Mouse (Mus musculus) left cerebral cortex, adult 8-10 months (tissue): ENCODE results near the gene Rasl11a. TPM values are rescaled to one million over a fixed set of nuclear protein-coding genes. Genes with fewer than 3 reads are reported as not detected.
A peak's percentile ranks its signal among the peaks of the same experiment; 100 is the strongest.
"Not testable (repeated sequence)": the region's sequence is repeated elsewhere in the genome, so short reads cannot be mapped to it uniquely, and the experiment has no call there.

ENCODE experiments used
- DNase-seq, 2 experiments: peaks; one replicate each; pipeline ENCODE4 v3.0.0; 2022; ENCODE audit warnings: low spot score in 2 of 2
- total RNA-seq, 4 experiments: library from RNA; stranded (reverse); gene quantifications; 2 replicates each; pipeline ENCODE4 v1.2.4; 2022

Gene Rasl11a
- total RNA-seq, 4 experiments from 2014 or later = 3.2 to 5.9 (median 4.9) TPM

DNA sequence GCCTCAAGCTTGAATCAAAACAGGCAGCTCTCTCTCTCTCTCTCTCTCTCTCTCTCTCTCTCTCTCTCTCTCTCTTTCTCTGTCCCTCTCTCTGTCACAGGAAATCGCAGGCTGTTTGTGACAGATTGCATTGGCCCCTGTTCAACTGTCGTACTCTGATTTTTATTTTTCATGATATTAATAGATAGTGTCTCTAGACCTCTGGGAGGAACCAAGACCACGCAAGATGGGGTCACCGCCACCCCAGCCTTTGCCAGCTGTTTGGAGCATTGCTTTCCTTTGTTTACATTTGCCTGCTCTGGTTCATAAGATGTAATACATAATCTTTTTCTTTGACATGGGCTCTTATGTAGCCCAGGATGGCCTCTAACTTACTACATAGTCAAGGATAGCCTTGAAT lies 2.9 kb upstream of the Rasl11a start:
- DNase-seq = no peak

DNA sequence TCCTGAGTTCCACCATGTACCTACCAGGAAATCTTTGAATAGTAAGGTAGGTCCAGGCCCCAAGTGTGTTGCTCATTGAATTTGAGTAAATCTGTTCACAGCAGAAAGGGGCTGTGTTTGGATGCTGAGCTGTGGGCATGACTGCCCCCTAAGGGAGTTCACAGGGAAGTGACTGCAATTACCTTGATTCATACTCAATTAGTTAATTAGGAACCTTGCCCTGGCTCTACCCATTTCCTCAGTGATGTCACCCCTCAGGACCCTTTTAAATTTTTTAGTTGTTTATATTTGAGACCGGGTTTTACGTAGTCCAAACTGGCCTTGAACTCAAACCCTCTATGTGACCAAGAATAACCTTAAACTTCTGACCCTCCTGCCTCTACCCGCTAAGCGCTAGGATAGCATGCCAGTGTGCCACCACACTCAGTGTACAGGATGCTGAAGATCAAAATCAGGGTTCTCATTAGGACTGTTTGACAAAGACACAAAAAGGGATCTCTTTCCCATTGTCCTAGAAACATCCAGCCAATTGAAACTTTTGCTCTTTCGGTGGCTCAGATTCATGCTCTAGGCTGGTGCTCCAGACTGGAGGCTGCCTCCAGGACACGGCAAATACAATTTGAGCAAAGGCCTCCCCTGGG lies 450 bp upstream of the Rasl11a start:
- DNase-seq = no peak

DNA sequence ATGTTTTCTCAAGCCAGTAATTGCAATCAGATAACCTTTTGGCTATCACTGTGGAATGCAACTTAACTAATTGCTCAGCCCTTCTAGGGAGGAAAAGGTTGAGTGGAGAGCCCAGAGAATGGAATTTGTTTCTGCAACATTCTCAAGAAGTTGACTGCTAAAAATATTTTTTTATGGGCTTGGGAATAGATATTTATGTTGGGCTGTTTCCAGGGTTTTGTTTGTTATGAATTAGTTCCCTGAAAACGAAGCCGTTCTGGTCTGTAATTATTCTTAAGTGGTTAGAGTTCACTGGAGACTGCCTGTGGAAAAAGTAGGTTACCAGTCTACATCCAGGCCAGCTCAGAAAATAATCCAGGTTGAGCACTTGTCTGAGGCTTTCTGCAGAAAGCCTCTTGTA lies 1.6 kb downstream of the Rasl11a start:
- DNase-seq = no peak

DNA sequence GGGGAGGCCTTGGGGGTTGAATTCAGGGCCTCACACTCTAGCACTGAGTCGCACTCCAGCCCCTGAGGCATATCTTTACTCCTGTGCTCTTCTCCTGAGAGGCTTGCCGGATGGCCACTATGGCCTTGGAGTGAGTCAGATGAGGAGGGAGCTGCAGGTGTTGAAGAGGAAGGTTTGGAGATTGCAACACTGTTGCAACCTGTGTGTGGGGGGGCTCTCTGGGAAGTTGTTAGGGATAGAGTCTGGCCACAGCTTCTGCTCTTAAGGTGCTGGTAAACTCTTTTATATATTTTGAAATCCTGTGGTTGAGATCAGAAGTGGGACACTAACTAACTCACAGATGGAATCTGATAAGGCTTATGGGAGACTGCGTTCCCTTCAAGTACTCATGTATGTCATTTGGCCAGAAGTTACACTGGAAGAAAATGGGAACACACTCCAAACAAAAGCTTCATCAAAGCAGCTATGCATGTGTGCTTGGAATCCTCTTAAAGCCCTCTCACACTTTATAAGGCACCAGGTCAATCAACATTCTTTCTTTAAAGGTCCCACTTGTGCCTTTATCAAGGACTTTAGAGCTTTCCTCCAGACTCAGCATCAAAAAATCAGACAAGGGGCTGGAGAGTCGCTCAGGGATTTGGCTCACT lies 4.2 kb downstream of the Rasl11a start:
- DNase-seq = no peak

DNA sequence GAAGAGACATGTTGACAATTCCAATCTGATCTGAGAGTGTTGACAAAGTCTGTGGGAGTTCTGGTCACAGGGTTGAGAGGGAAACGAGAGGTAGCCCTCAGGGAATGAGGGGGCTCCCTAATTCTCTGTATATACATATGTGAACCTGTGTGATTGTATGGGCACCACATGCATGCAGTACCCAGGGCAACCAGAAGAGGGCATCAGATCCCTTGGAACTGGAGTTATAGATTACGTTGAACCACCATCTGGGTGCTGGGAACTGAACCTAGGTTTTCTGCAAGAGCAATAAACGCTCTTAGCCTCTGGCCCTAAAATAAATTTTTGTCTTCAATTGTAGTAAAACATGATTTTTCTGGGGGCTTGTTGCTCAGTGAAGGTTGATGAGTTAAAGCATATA lies 11.2 kb downstream of the Rasl11a start:
- DNase-seq = no peak

DNA sequence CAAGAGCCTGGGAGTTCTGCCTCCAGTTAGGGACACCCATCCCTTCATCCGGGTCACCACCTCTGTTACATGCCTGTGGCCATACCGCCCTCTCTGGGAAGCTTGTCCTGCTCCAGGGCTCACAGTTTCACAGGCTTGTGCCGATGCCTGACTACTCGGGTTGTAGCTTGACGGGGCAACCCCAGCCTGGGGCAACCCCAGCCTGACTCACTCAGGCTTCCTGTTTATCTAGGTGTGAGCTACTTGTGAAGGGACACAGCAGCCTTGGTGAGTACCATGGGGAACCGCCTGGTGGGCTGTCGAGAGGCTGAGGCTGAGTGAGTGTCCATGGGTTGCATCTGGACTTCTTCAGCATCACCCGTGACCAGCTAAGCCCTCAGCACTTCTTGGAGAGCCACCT lies 12.7 kb downstream of the Rasl11a start:
- DNase-seq = no peak

DNA sequence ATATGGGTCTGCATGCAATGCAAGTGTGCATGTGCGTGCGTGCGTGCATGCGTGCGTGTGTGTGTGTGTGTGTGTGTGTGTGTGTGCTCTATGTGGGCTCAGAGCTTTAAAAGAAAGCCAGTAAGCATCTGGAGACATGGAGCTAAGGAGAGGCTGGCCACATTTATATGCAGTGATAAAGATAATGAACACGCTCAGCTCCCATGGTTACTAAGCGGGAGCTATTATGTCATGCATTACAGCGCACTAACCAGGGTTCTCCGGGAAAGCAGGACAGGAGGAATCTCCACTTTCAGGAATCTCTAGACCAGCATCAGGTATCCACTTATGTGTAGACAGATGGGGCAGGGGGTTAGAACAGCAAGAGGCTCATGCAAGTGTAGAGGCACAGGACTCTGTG lies 13.9 kb downstream of the Rasl11a start:
- no peak for DNase-seq

DNA sequence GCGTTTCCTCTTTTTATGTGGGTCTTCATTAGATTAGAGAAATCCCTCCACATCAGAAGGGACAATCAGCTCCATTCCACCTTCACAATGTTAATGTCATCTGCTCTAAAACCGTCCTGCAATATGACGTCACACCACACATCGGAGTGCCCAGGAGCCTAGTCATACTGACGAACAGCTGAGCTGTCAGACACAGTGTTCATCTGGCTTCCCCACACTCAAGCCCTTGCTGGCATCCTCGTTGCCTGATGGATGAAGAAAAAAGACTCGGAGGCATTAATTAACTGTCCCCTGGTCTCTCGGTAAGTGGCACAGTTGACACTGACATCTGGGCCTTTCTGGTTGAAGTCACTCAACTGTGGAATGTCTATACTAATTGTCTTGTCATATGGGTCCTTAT lies 14.4 kb downstream of the Rasl11a start:
- no peak for DNase-seq

DNA sequence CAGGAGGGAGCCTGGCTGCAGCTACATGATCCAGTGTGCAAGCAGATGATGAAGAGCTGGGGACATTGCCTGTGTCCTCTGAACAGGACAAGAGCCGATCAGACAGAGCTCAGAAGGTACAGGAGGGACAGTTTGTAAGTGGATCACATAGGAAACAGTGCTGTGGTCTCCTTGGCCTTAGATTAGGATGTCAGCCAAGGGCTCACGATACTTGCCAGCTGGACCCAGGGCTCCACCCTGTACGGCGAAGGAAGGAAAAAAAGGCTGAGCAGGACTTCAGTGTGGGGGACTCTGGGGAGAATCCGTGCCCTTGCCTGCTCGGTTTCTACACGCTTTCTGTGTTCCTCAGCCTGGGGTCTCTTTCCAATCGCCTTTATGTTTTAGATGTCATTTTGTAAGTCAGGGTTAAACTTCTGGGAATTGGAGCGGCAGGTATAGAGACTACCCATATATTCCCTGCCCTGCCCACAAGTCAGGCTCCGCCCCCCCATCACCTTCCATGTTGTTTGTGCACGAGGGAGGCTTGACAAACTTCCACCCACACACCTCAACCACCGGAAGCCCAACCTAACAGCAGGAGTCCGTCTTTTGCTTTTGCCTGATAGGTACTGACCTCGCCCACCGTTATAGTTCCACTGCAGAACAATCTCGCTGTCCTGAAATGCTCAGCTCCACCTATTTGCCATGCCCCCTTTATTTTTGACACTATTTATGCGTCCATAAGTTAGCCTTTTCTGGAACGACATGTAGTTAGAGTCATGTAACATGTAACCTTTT lies 15.5 kb downstream of the Rasl11a start:
- no peak for DNase-seq

DNA sequence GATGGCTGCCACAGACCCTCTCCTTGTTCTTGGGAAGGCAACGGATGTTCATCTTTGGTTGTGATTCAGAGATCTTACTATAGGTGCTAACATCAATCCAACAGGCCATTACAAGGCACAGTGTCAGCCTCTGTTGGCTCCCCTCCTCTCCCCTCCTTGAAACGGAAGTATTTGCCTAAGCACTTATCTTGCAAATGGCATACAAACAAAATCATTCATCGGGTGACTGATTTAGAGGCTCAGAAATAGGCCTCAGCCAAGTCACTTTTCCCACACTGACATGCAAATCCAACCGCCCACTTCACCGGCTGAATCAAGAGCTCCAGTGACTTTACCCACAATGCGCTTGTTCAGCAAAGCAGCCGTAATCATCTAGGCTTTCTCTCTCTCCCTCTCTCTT lies 16.7 kb downstream of the Rasl11a start:
- peak in 1 of 2 experiments; percentile 74 for DNase-seq

DNA sequence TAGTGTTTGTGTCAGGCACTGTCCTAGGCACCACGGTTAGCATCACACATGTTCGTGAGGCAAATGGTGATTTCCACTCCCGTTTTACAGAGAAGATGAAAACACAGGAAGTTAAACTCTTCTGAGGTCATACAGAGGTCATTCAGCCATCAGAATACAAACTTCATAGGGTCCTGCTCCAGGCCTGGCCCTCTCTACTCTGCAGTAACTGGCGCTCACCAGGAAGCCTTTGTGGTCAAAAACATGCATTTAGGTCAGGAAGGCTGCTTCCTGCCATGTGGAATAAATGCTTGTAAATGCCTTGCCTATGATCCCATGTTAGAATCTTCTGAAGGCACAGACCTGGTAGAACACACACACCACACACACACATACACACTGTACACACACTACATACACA lies 20.6 kb downstream of the Rasl11a start:
- DNase-seq = no peak

DNA sequence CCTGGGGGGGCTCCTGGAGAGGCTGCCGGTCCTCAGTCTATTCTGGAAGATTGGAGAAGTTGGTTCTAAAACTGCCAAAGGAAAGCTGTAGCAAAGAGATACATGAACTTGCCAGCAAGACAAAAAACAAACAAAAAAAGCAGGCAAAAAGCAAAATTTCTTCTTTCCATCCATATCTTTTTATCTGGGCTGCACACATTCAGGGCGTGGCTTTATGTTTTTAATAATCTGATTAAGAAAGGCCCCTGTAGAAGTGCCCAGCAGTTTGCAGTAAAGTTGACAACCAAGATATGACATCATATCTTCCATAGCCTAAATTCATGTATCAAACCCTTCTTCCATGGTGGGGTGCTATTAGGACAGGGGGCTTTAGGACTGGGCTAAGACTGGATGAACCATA lies 21.4 kb downstream of the Rasl11a start:
- DNase-seq = no peak

DNA sequence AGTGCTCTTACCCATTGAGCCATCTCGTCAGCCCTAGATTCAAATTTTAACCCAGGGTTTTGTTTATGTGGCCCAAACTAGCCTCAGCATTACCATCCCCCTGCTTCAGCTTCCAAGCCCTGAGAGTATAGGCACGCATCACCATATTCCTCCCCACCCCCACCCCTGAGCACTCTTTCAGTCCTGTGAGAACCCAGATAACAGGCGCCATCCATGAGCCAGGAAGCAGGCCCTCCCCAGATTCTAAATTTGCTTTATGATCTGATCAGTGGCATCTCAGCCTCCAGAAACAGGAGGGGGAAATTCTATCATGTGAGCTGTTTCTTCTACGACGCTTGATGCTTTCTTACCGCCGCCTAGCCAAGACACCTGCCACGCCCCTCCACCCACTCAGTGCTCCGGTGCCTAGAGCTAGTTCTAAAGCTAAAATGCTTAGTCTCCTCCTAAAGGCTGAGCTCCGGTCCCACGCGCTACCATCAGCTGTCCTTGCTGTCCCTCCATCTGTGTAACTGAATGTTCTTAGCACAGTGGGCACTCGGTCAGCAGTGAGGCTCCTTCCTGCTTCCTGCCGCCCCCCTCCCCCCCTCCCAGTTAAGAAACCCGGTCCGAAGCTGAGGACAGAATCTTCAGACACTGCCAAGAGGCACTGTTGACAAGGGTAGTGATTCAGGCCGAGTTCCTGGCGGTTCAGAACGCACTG lies 22.5 kb downstream of the Rasl11a start:
- DNase-seq = peak; percentile 63 to 92

DNA sequence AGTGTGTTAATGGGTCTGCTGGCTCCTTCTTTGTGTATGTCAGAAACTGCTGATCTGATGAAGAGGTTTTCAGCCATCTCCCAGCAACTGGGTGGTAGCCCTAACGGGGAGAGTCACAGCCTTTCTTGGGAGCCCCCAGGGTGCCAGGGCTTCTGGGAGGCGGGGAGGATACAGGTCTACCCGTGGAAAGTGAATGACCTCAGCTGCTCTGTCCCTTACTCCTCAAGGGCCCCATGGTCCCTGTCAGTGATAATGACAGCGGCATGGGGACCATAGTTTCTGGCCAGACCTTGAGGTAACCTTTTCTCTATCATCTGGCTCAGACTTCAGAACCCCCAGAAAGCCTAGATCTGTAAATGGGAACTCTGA lies 23.1 kb downstream of the Rasl11a start:
- no peak for DNase-seq

DNA sequence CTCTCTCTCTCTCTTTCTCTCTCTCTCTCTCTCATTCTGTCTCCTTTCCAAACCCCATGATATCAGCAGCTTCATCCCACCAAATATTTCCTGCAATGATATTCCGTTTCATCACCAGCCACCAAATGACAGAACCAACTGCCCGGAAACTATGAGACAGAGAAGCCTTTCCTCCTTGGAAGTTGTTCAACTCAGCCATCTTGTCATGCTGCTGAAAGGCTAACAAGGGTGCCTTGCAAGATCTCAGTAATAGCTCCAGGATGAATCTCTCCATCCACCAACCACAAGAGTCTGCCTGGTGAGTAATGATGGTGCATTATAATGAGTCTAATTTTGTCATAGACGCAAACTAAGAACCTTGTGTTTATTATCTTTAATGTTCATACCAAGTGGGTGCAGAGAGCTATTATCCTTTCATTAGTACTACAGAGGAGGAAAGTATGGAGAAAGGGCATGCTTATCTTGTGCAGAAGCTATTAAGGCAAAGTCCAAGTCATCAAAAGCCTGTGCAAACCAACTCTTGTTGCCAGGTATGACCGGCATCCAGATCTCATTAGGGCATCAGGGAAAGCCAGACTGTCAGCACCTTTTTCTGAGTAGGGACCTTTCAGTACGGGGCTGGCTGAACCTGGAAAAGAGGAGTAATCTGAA lies 28.2 kb downstream of the Rasl11a start:
- DNase-seq = no peak

DNA sequence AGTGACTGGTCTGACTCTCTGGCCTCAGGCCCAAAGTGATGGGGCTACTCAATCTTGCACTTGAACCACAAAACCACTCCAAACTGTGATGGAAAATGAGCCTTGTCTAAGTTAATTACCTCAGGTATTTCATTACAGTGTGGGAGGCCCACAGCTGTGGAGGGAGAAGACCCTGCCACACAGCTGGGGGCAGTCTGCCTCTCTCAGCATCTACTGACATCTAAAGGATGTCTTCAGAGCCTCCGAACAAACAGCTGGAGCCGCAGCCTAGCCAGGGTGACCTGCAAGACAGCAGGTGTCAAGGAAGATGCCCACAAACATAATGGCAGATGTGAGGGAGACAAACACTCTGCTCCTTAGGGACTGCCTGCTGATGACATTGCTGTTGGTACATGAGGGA lies 31.2 kb downstream of the Rasl11a start:
- no peak for DNase-seq

DNA sequence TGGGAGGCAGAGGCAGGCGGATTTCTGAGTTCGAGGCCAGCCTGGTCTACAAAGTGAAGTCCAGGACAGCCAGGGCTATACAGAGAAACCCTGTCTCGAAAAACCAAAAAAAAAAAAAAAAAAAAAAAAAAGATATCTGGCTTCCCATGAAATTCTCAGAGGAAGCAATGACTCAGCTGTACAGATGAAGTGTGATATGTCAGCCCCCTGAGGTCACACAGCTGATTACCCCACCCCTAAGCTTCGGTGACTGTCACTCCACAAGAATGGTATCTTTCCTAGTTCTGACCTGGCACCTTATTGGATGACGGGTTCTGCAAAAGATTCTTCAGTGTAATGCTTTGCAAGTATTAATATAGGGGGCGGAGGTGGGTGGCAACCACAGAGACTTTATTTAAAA lies 33.0 kb downstream of the Rasl11a start:
- DNase-seq = not testable (repeated sequence)

DNA sequence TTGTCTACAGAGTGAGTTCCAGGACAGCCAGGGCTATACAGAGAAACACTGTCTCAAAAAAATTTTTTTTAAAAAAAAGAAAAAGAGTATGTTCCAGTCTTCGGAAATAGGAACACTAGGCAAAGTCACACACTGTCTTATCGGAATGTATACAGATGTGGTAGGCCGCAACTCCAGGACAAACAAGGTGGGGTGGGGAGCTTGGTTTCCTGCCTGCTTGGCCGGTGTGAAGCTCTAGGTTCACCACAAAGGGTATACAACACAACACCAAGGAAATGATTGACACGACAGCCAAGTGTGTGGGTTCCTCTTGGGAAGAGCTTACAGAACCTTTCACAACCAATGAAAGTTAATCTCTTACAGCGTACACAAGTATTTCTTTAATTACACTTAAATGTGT lies 37.4 kb downstream of the Rasl11a start:
- no peak for DNase-seq

DNA sequence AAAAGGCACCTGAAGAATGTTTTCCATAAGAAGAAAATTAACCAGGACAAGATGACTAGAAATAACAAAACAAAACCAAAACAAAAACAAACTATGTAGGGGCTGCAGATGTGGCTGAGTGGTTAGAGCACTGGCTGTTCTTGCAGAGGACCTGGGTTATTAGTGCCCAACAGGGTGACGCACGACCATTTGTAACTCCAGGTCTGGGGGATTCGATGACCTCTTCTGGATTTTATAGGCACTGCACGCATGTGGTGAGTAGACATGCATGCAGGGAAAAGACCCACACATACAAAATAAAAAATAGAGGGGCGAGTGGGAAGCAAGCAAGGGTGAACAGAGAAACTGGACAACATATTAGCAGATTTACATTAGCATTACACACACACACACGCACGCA lies 38.2 kb downstream of the Rasl11a start:
- DNase-seq = no peak

DNA sequence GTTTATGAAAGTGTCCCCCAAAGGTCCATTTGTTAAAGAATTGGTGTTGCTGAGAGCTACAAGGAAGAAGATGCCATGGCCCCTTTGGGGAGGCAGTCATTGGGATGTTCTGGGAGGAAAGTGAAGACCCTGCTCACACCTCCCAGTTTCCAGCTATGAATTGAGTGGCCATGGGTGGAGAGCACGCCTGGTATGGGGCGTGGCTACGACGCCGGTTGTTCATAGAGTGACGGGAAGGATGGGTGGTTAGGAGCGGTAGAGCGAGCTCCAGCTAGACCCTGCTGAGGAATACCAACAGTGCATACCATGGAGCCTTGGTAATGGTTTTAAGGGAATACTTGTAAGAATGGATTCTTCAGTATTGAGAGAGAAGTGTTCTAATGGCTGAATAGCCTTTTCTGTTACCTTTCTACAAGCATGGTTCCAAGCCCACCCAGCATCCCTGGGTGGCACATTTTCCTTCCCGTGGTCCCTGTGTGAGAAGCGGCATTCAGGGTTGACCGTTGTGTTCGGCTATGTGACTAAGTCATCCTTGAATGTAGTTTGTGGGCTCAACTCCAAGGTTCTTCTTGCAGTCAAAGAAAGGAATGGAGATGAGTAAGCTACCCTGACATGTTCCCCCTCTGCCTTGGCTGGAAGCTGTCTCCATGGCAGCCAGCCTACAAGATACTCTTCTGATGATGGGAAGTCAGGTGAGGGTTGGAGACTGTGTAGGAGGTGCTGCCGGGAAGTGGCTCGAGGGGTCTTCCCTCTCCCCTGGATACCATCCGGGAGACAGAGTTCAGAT lies 38.8 kb downstream of the Rasl11a start:
- no peak for DNase-seq

DNA sequence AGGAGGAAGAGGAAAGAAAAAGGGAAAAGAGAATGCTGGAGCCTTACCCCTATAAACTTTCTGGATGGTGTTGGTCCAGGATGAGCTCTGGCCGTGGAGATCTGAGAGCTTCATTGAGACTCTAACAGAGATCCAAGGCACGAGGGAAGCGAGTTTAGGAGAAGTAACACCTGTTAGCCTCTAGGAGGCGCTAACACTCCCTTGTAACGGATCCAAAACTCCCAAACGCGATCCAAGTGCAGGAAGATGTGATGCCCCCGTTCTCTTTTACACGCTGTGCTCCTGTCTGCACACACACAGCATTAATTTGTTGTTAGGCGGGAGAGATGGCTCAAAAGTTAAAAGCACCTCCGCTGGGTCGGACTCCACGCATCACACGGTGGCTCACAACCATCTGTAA lies 46.3 kb downstream of the Rasl11a start:
- no peak for DNase-seq
